Mouse (Mus musculus) bone marrow macrophage, adult 2 months (primary cell): ENCODE measurements around the gene Hoxc4. TPM values are rescaled to one million over a fixed set of nuclear protein-coding genes. Genes with fewer than 3 reads are reported as not detected.

ENCODE experiments used
- H3K27ac ChIP-seq: 2 replicates; pipeline ENCODE4 v1.5.1; 2012; ENCODE audit warnings: low read depth, low read length; ENCODE audit not compliant: insufficient read depth
- H3K4me1 ChIP-seq: 2 replicates; pipeline ENCODE4 v1.6.1; 2012; ENCODE audit warnings: low read length; ENCODE audit not compliant: control insufficient read depth, insufficient read depth
- H3K4me3 ChIP-seq: 2 replicates; pipeline ENCODE4 v1.5.1; 2012; ENCODE audit warnings: mild to moderate bottlenecking, low read length, moderate library complexity; ENCODE audit not compliant: insufficient read depth
- CTCF ChIP-seq: IDR thresholded peaks from 2 replicates; pipeline ENCODE4 v1.5.1; 2012; ENCODE audit warnings: low read depth, mild to moderate bottlenecking, low read length, moderate library complexity
- POLR2A ChIP-seq: IDR thresholded peaks from 2 replicates; pipeline ENCODE4 v1.6.1; 2012; ENCODE audit warnings: mild to moderate bottlenecking, low read depth, low read length, borderline replicate concordance
- polyA plus RNA-seq: library from polyadenylated mRNA; stranded (reverse); fragments of >200 nt; gene quantifications from 2 replicates; pipeline ENCODE4 v1.2.4, GENCODE M21; 2012; ENCODE audit not compliant: missing spikeins, insufficient read depth, insufficient read length

Hoxc4 gene
- polyA plus RNA-seq, 1 experiment, result 0.27 TPM

DNA sequence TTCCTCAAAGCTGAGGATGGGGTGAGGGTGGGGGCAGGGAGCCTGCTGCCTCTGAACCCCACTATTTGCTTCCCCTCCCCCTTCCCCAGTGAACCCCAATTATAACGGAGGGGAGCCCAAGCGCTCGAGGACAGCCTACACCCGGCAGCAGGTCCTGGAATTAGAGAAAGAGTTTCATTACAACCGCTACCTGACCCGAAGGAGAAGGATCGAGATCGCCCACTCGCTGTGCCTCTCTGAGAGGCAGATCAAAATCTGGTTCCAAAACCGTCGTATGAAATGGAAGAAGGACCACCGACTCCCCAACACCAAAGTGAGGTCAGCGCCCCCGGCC, 16.8 kb downstream of the Hoxc4 start:
- Histone ChIP-seq H3K4me3 (no peak overlapping the region), H3K27ac (no peak overlapping the region), H3K4me1 (no peaks in the 10 kb centered on the region)
- TF ChIP-seq POLR2A (no peak), CTCF (no peak)

DNA sequence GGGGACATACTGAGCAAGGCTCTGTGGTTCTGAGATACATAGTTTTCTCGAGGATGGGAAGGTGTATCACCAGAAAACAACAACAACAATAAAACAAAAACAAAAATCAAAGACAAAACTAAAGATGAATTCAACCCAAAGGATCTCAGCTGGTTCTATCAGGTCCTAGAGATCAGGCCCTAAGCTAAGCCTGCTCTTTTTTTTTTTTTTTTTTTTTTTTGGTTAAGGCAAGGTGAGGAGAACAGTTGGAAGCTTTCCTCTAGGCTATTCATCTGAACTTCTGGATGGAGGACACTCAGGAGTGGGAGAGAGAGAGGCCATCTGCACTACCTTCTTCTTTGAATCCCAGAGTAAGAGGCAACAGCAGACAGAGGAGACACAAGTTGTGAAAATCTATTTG, 18.8 kb downstream of the Hoxc4 start:
- no peak overlapping the region for H3K27ac ChIP-seq

DNA sequence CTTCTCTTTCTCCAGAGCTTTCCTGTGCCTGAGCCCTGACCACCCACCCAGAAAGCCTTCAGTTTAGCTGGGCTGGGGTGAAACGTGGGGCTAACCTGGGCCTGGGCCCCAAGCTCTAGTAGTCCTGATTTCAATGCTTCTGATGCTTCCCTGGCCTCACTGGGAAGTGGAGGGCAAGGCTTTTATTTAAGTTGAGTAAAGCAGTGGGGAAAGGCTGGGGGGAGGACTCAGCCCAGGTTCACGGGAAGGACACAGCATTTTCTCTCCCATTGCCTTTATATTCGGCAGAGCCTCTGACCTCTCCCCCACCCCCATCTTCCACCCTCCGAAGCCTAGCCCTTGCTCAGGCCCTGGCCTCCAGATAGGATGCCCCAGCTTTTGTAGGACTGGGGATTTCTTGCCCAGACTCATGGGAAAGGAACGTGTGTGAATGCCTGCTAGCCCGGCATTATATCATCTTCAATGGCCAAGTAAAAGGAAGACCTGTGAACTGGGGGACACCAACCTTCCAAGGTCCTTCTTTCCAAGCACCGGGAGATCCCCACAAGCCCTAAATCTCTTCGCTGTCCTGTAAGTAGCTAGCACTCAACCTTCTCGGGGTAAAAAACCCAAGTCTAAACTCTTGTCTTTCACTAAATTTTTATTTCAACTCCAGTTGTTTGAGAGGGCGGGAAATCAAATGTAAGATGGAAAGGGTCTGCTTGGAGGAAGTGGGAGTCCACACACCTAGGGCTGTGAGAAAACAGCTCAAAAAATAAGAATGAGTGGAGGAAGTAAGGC, 20.2 kb downstream of the Hoxc4 start:
- H3K4me1 ChIP-seq, result no peaks in the 10 kb centered on the region
- no peak overlapping the region for H3K4me3 ChIP-seq
- no peak overlapping the region for H3K27ac ChIP-seq
- TF ChIP-seq CTCF (no peak), POLR2A (no peak)

More for the DNA sequence above, 18.8 kb downstream of the Hoxc4 start:
- Histone ChIP-seq H3K4me1 (no peaks in the 10 kb centered on the region), H3K4me3 (no peak overlapping the region)
- TF ChIP-seq POLR2A, result no peak
- TF ChIP-seq CTCF, result no peak

DNA sequence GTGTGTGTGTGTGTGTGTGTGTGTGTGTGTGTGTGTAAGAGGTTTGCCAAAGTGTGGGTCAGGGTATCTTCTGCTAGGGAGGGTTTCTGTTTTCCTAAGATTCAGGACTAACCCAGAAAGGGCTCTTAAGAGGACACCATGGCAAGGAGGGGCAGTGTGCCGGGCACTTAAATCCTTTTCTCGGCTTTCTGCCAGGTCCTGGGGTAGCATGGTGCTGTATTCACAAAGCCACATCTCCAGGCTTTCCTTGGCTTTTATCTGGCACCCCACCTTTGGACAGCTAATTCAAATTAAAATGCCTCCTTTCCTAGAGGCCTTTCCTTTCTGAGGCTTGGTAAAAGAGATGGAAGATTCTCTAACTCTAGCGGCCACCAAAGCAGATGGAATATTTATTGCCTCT, 20.9 kb downstream of the Hoxc4 start:
- H3K4me1 ChIP-seq, result no peaks in the 10 kb centered on the region
- no peak overlapping the region for H3K27ac ChIP-seq
- H3K4me3 ChIP-seq, result no peak overlapping the region
- no peak for TF ChIP-seq POLR2A

DNA sequence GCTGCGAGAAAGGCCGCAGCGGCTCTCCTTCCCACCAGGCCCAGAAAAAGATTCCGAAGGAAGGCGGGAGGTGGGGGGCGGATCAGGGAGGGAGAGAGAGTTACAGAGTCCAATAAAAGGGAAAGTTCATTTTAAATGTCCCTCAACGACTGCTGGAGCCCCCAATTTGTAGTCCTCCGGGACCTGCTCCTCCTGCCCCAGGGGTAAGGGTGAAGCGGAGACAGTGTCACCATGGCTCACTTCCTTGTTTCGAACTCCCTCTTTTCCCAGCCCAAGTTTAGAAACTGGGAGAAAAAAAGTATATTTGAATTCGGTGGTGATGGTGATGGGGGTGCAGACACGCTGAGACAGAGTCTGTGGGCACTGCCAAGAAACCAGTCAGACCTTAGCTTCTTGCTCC, 21.9 kb downstream of the Hoxc4 start:
- Histone ChIP-seq H3K4me1 (no peaks in the 10 kb centered on the region), H3K27ac (no peak overlapping the region), H3K4me3 (no peak overlapping the region)
- TF ChIP-seq POLR2A (no peak), CTCF (no peak)

DNA sequence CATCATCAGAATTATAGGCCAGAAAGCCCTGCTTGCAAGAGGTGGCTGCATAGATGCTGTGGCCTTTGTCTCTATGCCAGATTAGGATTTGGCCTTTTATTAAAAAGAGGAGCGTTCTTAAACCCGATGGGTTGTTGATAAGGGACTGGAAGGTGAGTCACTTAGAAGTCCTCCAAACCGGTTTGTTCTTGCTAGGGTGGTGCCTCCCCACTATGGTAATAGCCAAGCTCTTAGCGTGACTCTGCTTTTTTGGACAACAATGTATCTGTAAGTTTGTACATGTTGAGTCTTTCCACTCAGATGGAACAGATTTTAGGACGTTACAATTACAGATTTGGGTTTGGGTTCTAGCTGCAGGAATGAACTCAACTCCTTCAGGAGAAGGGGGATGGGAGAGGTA, 22.9 kb downstream of the Hoxc4 start:
- TF ChIP-seq CTCF (no peak), POLR2A (no peak)
- H3K4me3 ChIP-seq, result no peak overlapping the region
- no peak overlapping the region for H3K27ac ChIP-seq
- H3K4me1 ChIP-seq, result no peaks in the 10 kb centered on the region

DNA sequence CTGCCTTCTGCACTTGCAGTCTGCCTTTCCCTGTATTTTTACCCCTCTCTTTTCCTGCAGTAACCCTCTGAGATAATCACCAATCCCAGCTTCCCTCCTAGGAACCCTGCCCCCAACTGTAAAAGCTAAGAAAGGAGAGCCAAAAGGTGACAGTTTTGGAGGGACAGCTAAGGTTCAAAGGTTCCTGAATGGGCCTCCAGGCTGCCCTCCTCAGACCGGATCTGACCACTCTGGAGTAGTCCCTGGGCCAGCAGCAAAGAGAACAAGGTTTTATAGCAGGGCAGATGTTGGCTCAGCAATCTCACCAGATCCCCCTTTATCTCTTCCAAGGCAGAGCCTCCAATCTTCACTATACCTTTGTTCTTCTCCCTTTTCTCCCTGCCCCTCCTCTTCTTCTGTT, 23.5 kb downstream of the Hoxc4 start:
- TF ChIP-seq POLR2A (no peak), CTCF (no peak)
- H3K4me1 ChIP-seq, result no peaks in the 10 kb centered on the region
- H3K4me3 ChIP-seq, result no peak overlapping the region
- no peak overlapping the region for H3K27ac ChIP-seq

DNA sequence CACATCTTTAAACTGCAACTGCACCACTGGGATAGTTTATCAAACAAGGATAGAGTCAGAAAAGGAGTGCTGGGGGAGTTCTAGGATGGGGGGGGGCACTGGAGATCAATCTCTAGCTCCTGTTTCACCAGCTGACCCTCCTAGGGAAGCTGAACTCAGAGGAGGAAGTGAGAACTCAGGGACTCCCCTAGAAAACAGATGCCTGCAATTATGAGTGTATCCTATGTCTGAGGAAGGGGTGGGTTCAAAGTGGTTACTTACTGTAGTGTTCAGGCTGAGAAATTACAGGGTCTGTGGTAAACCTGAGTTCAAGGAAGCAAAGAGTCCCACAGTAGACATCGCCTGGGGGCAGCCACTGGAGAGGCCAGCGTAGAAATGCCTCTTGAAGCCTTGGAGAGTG, 32.9 kb downstream of the Hoxc4 start:
- Histone ChIP-seq H3K27ac (no peak overlapping the region), H3K4me3 (no peak overlapping the region), H3K4me1 (0 out of 2 replicates have a peak, but pooled peaks cover 2% of the 10 kb centered on the region)
- TF ChIP-seq CTCF, result no peak
- TF ChIP-seq POLR2A, result no peak

DNA sequence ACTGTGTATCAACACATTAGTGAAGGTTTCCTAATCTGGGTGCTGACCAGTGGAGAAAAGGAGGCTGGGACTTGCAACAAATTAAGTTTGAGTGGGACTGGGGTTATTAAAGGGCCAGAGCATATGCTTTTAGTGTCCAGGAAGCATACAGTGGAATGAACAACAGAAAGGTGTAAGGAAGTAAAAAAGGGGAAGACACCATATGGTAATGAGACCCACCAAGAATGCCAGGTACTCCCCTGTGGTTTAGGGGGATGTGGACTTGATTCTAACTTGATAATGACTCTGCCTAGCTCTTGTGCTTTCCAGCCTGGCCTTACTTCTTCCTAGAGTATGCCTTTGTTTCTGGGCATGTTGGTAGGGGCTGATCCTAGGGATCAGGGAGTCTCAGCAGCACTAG, 34.5 kb downstream of the Hoxc4 start:
- H3K4me1 ChIP-seq, result 0 out of 2 replicates have a peak, but pooled peaks cover 2% of the 10 kb centered on the region
- H3K4me3 ChIP-seq, result no peak overlapping the region
- no peak overlapping the region for H3K27ac ChIP-seq
- TF ChIP-seq POLR2A (no peak), CTCF (no peak)

DNA sequence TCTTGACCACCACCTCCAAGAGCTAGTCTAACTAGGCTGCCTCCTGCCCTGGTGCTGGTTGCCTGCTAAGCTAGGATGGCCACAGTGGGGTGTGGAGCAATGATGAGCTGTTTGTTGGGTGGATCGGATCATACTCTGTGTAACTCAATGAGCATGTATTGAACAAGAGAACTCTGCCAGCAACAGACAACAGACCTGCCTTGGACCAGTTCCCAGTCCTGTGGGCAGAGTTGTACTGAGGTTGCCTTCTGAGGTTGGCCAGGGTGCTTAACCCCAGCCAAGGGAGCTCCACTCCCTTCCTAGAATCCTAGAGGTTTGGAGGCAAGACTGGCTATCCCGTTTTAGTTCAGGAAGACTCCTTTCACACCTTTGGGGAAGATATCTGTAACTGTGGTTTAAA, 37.7 kb downstream of the Hoxc4 start:
- Histone ChIP-seq H3K4me1 (0 out of 2 replicates have a peak, but pooled peaks cover 2% of the 10 kb centered on the region), H3K4me3 (no peak overlapping the region), H3K27ac (no peak overlapping the region)
- TF ChIP-seq CTCF (no peak), POLR2A (no peak)

DNA sequence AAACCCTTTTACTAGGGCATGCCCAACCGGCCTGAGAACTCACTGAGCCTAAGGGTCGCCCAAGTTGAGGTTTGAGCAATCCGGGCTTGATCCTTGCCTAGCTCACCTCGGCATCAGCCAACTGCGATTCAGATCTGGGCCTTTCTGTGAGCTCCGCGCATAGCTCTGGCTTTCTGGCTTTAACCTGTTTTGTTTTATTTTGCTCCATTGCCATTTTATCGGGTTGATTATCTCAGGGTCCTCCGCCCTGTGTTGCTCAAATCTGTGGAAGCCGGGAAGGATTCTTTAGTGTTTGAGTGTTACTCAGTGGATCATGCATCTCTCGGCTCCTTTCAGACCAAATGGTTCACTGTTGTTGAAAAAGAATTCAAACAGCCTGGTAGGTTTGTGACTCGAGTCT, 40.0 kb downstream of the Hoxc4 start:
- TF ChIP-seq POLR2A, result no peak
- H3K4me3 ChIP-seq, result no peak overlapping the region
- H3K27ac ChIP-seq, result no peak overlapping the region
- no peaks in the 10 kb centered on the region for H3K4me1 ChIP-seq
